Mouse (Mus musculus) left cerebral cortex, adult 2 months (tissue): ENCODE data around the gene Zfp866. TPM values are rescaled to one million over a fixed set of nuclear protein-coding genes. Genes with fewer than 3 reads are reported as not detected.

Source experiments
- DNase-seq, 2 experiments: peaks; one replicate each; pipeline ENCODE4 v3.0.0; 2021 to 2022; ENCODE audit warnings: low spot score in 2 of 2, mixed read lengths in 1 of 2; ENCODE audit errors: extremely low spot score in 1 of 2
- H3K27ac ChIP-seq: fragments of 200-600 bp; 2 replicates; pipeline ENCODE4 v1.8.1; 2022
- H3K4me3 ChIP-seq: fragments of 200-600 bp; 2 replicates; pipeline ENCODE4 v1.8.1; 2022
- CTCF ChIP-seq: fragments of 200-600 bp; IDR thresholded peaks from 2 replicates; pipeline ENCODE4 v1.8.1; 2022; ENCODE audit warnings: antibody characterized with exemption, mild to moderate bottlenecking, moderate library complexity
- intact Hi-C: fragments of 180-260 bp; cut with DNase I; formaldehyde crosslinking; loops from one replicate; pipeline ENCODE4 v1.15.1; 2025
- long read RNA-seq, 2 experiments: library from polyadenylated mRNA; stranded (forward); transcript quantifications; one replicate each; pipeline ENCODE4 v2.0.0; 2021; ENCODE audit warnings: borderline mapping rate in 2 of 2
- total RNA-seq, 2 experiments: library from RNA; stranded (reverse); gene quantifications; 2 replicates each; pipeline ENCODE4 v1.2.3; 2021

The Zfp866 gene
- total RNA-seq = 10 to 100 TPM; 28.7 to 28.8 TPM
- long read RNA-seq, experiment 1, transcript Zfp866-202 (4 exons, 3,245 nt) = major isoform, 5 of 5 reads
- long read RNA-seq, experiment 1, partial matches to known transcripts = 0 of 5 reads
- long read RNA-seq, experiment 1, other reads (novel, unspliced or antisense) = 0 of 5 reads
- long read RNA-seq, experiment 2, partial matches to known transcripts = 0 of 3 reads
- long read RNA-seq, experiment 2, other reads (novel, unspliced or antisense) = 1 of 3 reads

GRCm38 (mm10) chr8:69790773-69791367 is at the start of gene Zfp866, which contains the start of gene Atp13a1:
Zfp866 (minus strand) TSS chr8:69791178.
Atp13a1 (plus strand) TSS chr8:69791163.
- H3K27ac ChIP-seq = peak within 1 kb of the TSS; percentile 72
- TF ChIP-seq CTCF = no peak
- intact Hi-C loops = loop anchor here (1.0 kb wide), 1 partner anchor 137 kb away; the partner anchor contains the start of gene Zfp964
- DNase-seq = peak; percentile 86 to 87
- peak within 1 kb of the TSS; percentile 84 for H3K4me3 ChIP-seq

DNA sequence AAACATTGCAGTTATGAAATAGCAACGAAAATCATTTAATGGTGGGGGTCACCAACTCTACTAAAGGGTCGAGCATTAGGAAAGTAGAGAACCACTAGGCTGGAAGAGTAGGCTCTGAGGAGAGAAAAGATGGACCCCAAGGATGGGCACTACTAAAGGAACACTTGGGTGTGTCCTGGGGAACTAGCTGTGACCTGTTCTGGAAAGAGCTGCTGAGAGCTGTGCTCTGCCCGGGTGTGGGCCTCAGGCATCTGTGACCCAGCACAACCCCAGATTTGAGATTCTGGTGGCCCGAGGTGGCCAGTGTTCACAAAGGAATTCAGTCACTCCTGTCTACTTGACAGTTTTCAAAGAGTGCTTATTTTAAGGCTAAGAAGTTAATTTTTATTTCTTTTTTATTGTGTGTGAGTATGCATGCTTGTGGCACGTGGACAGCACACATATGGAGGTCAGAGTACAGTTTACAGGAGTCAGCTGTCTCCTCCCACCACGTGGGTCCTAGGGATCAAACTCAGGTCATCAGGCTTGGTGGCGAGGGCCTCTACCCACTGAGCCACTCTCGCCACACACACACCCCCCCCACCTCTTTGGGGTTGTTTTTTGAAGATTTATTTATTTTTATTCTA is 46.2 kb upstream of the Zfp866 start:
- TF ChIP-seq CTCF = no peak
- H3K4me3 ChIP-seq = no peak overlapping the region
- H3K27ac ChIP-seq = no peak overlapping the region
- intact Hi-C loops = no loop called here
- DNase-seq = no peak

DNA sequence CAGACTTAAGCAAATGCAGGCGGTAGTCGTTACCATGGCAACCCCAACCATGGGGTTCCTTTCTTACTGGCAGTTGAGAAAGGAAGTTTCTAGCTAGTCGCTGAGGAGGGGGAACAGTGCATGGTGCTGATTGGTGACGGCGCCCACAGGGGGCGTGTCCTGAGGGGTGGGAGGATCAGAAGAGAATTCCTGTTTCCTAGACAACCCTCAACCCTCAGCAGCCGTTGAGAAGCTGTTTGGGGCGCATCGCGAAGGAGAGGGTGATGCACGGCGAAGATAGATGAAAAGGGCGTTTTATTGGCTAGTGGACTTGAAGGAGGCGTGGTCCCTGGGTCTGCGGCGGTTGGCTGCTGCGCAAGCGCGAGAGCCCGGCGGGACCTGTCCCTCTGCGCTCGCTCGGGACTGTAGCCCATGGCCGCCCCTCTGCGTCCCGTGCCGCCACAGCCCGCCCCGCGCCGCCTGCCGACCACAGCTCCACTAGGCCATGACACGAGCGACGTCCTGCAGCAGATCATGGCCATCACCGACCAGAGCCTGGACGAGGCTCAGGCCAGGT is 41.4 kb upstream of the Zfp866 start, which contains the start of gene Pbx4:
Gene Pbx4 (plus strand): TSS at position 194 of the 556 bp plus-strand sequence.
- intact Hi-C loops = no loop called here
- H3K27ac ChIP-seq = peak within 1 kb of the TSS; percentile 75
- peak; percentile 90 to 93 for DNase-seq
- H3K4me3 ChIP-seq = peak within 1 kb of the TSS; percentile 74
- TF ChIP-seq CTCF = no peak; the same call in 1 of the 2 replicates

- DNase-seq = no peak
- intact Hi-C loops = no loop called here
- H3K4me3 ChIP-seq = no peak overlapping the region
- no peak overlapping the region for H3K27ac ChIP-seq
- no peak for TF ChIP-seq CTCF
Measured at GRCm38 (mm10) chr8:69826371-69826770, 35.4 kb upstream of the Zfp866 start.

- H3K4me3 ChIP-seq = peak within 1 kb of the TSS; percentile 50
- TF ChIP-seq CTCF = no peak; the same call in 1 of the 2 replicates
- intact Hi-C loops = no loop called here
- no peak within 1 kb of the TSS for H3K27ac ChIP-seq
- DNase-seq = no peak
Measured at GRCm38 (mm10) chr8:69822386-69823191, 31.6 kb upstream of the Zfp866 start, which contains the start of gene Lpar2. Lpar2 (plus strand) TSS chr8:69822429.

GRCm38 (mm10) chr8:69821971-69822385 is 31.0 kb upstream of the Zfp866 start:
- intact Hi-C loops = no loop called here
- no peak for TF ChIP-seq CTCF
- peak overlapping the region; percentile 50 for H3K4me3 ChIP-seq
- no peak overlapping the region for H3K27ac ChIP-seq
- no peak for DNase-seq

GRCm38 (mm10) chr8:69820466-69820865 is 29.5 kb upstream of the Zfp866 start:
- Histone ChIP-seq H3K27ac (no peak overlapping the region), H3K4me3 (no peak overlapping the region)
- TF ChIP-seq CTCF = no peak
- intact Hi-C loops = no loop called here
- DNase-seq = no peak

DNA sequence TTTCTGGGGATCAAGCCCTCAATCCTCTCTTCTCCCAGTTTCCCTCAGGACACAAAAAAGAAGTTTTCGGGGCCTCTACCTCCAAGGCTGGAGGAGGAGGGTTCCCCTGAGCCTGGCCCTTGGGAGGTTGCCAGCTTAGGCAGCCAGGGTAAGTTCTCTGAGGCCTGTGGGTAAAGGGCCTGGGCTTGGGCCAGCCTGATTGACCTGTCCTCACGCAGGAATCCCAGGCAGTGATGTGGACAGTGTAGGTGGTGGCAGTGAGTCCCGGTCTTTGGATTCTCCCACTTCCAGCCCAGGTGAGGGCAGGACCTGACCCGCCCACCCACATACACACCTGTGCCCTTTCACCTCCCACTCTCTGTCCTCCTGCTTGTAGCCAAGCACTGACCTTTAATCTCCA is 24.4 kb upstream of the Zfp866 start:
- no peak for TF ChIP-seq CTCF
- H3K27ac ChIP-seq = no peak overlapping the region
- DNase-seq = no peak
- H3K4me3 ChIP-seq = no peak overlapping the region
- intact Hi-C loops = no loop called here

- Histone ChIP-seq H3K27ac (no peak overlapping the region), H3K4me3 (no peak overlapping the region)
- no peak for TF ChIP-seq CTCF
- no peak for DNase-seq
- intact Hi-C loops = no loop called here
Measured at GRCm38 (mm10) chr8:69814881-69815280, 23.9 kb upstream of the Zfp866 start.

GRCm38 (mm10) chr8:69809820-69810219 is 18.8 kb upstream of the Zfp866 start:
- DNase-seq = no peak
- no peak for TF ChIP-seq CTCF
- Histone ChIP-seq H3K4me3 (no peak overlapping the region), H3K27ac (no peak overlapping the region)
- intact Hi-C loops = no loop called here

GRCm38 (mm10) chr8:69808864-69809403 is 18.0 kb upstream of the Zfp866 start:
- peak overlapping the region; percentile 44; the same call in 1 of the 2 replicates for H3K27ac ChIP-seq
- peak overlapping the region; percentile 59 for H3K4me3 ChIP-seq
- no peak for TF ChIP-seq CTCF
- DNase-seq = no peak
- intact Hi-C loops = no loop called here
